Mouse (Mus musculus): Measurements from ENCODE around the gene Olfr862. TPM values are rescaled to one million over a fixed set of nuclear protein-coding genes. Genes with fewer than 3 reads are reported as not detected.

Olfr862 gene
- polyA plus RNA-seq (2015; fragmentation: Nextera tagmentation; extraction: Ambion mirVana) = not detected in 2 replicates

GRCm38 (mm10) chr9:19887904-19888303 lies at the start of gene Olfr862:
Olfr862 (minus strand) TSS chr9:19888004.

GRCm38 (mm10) chr9:19916565-19916964 lies 28.8 kb upstream of the Olfr862 start, which contains the start of gene Olfr77:
Olfr77 (plus strand) TSS chr9:19916865.

GRCm38 (mm10) chr9:19849647-19850046 lies 38.2 kb downstream of the Olfr862 start, which contains the start of gene Olfr860:
Olfr860 (minus strand) TSS chr9:19849747.

Other genes starting within 250 kb of the Olfr862 start
- gene Olfr857, start 178.6 kb downstream of the Olfr862 start, polyA plus RNA-seq (2015; fragmentation: Nextera tagmentation; extraction: Ambion mirVana) = not detected in 2 replicates
- gene Olfr58, start 107.7 kb downstream of the Olfr862 start, polyA plus RNA-seq (2015; fragmentation: Nextera tagmentation; extraction: Ambion mirVana) = not detected in 2 replicates
- gene Olfr859, start 83.1 kb downstream of the Olfr862 start, polyA plus RNA-seq (2015; fragmentation: Nextera tagmentation; extraction: Ambion mirVana) = not detected in 2 replicates
- gene Olfr860, start 38.3 kb downstream of the Olfr862 start, polyA plus RNA-seq (2015; fragmentation: Nextera tagmentation; extraction: Ambion mirVana) = not detected in 2 replicates
- gene Olfr77, start 28.9 kb upstream of the Olfr862 start, polyA plus RNA-seq (2015; fragmentation: Nextera tagmentation; extraction: Ambion mirVana) = 0.22 and 0.25 TPM in 2 replicates
- not detected in 2 replicates for gene Olfr866, start 140.0 kb upstream of the Olfr862 start, polyA plus RNA-seq (2015; fragmentation: Nextera tagmentation; extraction: Ambion mirVana)
- gene Olfr867, start 169.6 kb upstream of the Olfr862 start, polyA plus RNA-seq (2015; fragmentation: Nextera tagmentation; extraction: Ambion mirVana) = not detected in 2 replicates
- gene Olfr868, start 210.6 kb upstream of the Olfr862 start, polyA plus RNA-seq (2015; fragmentation: Nextera tagmentation; extraction: Ambion mirVana) = not detected in 2 replicates
- gene Olfr869, start 241.0 kb upstream of the Olfr862 start, polyA plus RNA-seq (2015; fragmentation: Nextera tagmentation; extraction: Ambion mirVana) = not detected in 2 replicates

Data from spleen, postnatal 0 days (tissue).